Mouse (Mus musculus): Measurements from ENCODE around the gene Mrgprg. TPM values are rescaled to one million over a fixed set of nuclear protein-coding genes. Genes with fewer than 3 reads are reported as not detected.

The Mrgprg gene
- total RNA-seq, 2 experiments from 2014 or later: not detected

- intact Hi-C loops (cut with DNase I): no loop called here
- DNase-seq (ENCODE audit: extremely low spot score in 1 of 2, low spot score in 2 of 2): no peak
- TF ChIP-seq CTCF (IDR thresholded peaks at IDR 0.05): no peak
- H3K4me3 ChIP-seq: no peak overlapping the region
- no peak overlapping the region for H3K27ac ChIP-seq
Measured at GRCm38 (mm10) chr7:143723841-143724240, 43.0 kb downstream of the Mrgprg start.

- Histone ChIP-seq H3K27ac (no peak overlapping the region), H3K4me3 (no peak overlapping the region)
- peak in 1 of 2 experiments; percentile 23 for DNase-seq (ENCODE audit: extremely low spot score in 1 of 2, low spot score in 2 of 2)
- intact Hi-C loops (cut with DNase I): no loop called here
- no peak for TF ChIP-seq CTCF (IDR thresholded peaks at IDR 0.05)
Measured at GRCm38 (mm10) chr7:143722646-143723045, 44.1 kb downstream of the Mrgprg start.

DNA sequence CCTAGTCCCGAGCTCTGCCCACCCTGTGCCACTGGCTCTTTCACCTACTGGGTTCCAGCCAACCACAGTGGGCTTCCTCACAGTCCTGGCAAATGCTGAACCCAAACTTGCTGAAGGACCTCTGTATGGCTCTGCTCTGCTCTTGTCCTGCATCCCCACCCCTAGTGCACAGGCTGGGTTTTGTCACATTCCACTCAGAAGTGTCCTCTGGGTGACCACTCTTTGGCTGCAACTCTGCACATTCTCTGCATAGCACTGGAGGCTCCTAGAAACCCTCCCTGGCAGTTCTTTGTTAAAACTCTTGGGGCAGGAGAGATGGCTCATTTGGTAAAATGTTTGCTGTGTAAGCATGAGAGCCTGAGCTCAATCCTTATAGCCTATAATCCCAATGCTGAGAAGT, 49.0 kb downstream of the Mrgprg start:
- TF ChIP-seq CTCF (IDR thresholded peaks at IDR 0.05): no peak

More for the DNA sequence above, 49.0 kb downstream of the Mrgprg start:
- H3K4me3 ChIP-seq: no peak overlapping the region
- intact Hi-C loops (cut with DNase I): no loop called here
- no peak for DNase-seq (ENCODE audit: extremely low spot score in 1 of 2, low spot score in 2 of 2)
- H3K27ac ChIP-seq: no peak overlapping the region

Small RNA genes lying within 50 kb of the gene (microRNA-seq; reads per million reads assigned to microRNA genes)
- gene Gm22064: 0 reads per million in 2 experiments

Other genes starting within 250 kb of the Mrgprg start
- 100 to 1,000 TPM; 112 to 117 TPM for gene Nap1l4, start 217.9 kb downstream of the Mrgprg start, total RNA-seq (2021)
- gene Cars, start 166.9 kb downstream of the Mrgprg start, total RNA-seq (2021): 10 to 100 TPM; 59.5 to 68.2 TPM
- not detected for gene Tnfrsf26, start 138.3 kb downstream of the Mrgprg start, total RNA-seq (2021)
- gene Tnfrsf22, start 117.3 kb downstream of the Mrgprg start, total RNA-seq (2021): 1 to 10 TPM; 1.5 to 1.9 TPM
- 1 to 10 TPM; 1.2 to 2.3 TPM for gene Tnfrsf23, start 81.1 kb downstream of the Mrgprg start, total RNA-seq (2021)
- 10 to 100 TPM; 37.6 to 40.9 TPM for gene Osbpl5, start 10.0 kb downstream of the Mrgprg start, total RNA-seq (2021)
- gene Mrgpre, start 17.5 kb upstream of the Mrgprg start, total RNA-seq (2021): 1 to 10 TPM; 5.5 to 7.0 TPM
- gene Nadsyn1, start 55.9 kb upstream of the Mrgprg start, total RNA-seq (2021): 1 to 10 TPM; 6.4 to 7.1 TPM
- gene Dhcr7, start 56.2 kb upstream of the Mrgprg start, total RNA-seq (2021): 10 to 100 TPM; 31.6 to 36.1 TPM
- not detected for gene Gm498, start 99.8 kb upstream of the Mrgprg start, total RNA-seq (2021)
- gene Shank2, start 234.9 kb upstream of the Mrgprg start, total RNA-seq (2021): 100 to 1,000 TPM; 163 to 170 TPM